Mouse (Mus musculus) 3134 (cell line): ENCODE data around the gene Serpinb9.
"Not testable (repeated sequence)": the region's sequence is repeated elsewhere in the genome, so short reads cannot be mapped to it uniquely, and the experiment has no call there.

Source experiments
- DNase-seq: peaks from one replicate; pipeline ENCODE4 v3.0.0-alpha.2; 2011; ENCODE audit warnings: low spot score; ENCODE audit not compliant: insufficient read length; ENCODE audit errors: extremely low read depth

Gene Serpinb9

GRCm38 (mm10) chr13:33002950-33003349 is at the start of gene Serpinb9:
Serpinb9 (plus strand) TSS chr13:33003250.
- DNase-seq, result no peak

- no peak for DNase-seq
These were observed 46.5 kb upstream of the Serpinb9 start for GRCm38 (mm10) chr13:32956537-32956936.

GRCm38 (mm10) chr13:32957917-32958316 is 45.1 kb upstream of the Serpinb9 start:
- no peak for DNase-seq

GRCm38 (mm10) chr13:32958521-32958920 is 44.5 kb upstream of the Serpinb9 start:
- not testable (repeated sequence) for DNase-seq

- DNase-seq, result peak; percentile 45
These were observed 38.9 kb upstream of the Serpinb9 start for GRCm38 (mm10) chr13:32963990-32964753.

- DNase-seq, result peak; percentile 77
These were observed 37.9 kb upstream of the Serpinb9 start, which contains the start of gene Serpinb6b for GRCm38 (mm10) chr13:32964989-32965811. Serpinb6b (plus strand) TSS chr13:32965209.

GRCm38 (mm10) chr13:32966116-32966515 is 36.9 kb upstream of the Serpinb9 start:
- DNase-seq, result no peak

GRCm38 (mm10) chr13:32967233-32967632 is 35.8 kb upstream of the Serpinb9 start:
- no peak for DNase-seq

- DNase-seq, result no peak
These were observed 34.6 kb upstream of the Serpinb9 start for GRCm38 (mm10) chr13:32968353-32968984.

- no peak for DNase-seq
These were observed 33.9 kb upstream of the Serpinb9 start for GRCm38 (mm10) chr13:32968996-32969640.

- DNase-seq, result no peak
These were observed 33.4 kb upstream of the Serpinb9 start for GRCm38 (mm10) chr13:32969641-32970040.

- DNase-seq, result no peak
These were observed 32.3 kb upstream of the Serpinb9 start for GRCm38 (mm10) chr13:32970776-32971175.

GRCm38 (mm10) chr13:32974268-32974667 is 28.8 kb upstream of the Serpinb9 start:
- no peak for DNase-seq

- no peak for DNase-seq
These were observed 28.1 kb upstream of the Serpinb9 start for GRCm38 (mm10) chr13:32974889-32975460.

- DNase-seq, result no peak
These were observed 27.3 kb upstream of the Serpinb9 start for GRCm38 (mm10) chr13:32975710-32976109.

GRCm38 (mm10) chr13:32982556-32983042 is 20.5 kb upstream of the Serpinb9 start:
- DNase-seq, result no peak

- no peak for DNase-seq
These were observed 16.8 kb upstream of the Serpinb9 start for GRCm38 (mm10) chr13:32986256-32986655.

- no peak for DNase-seq
These were observed 9.7 kb upstream of the Serpinb9 start for GRCm38 (mm10) chr13:32993152-32993893.

- no peak for DNase-seq
These were observed 9.2 kb upstream of the Serpinb9 start for GRCm38 (mm10) chr13:32993894-32994242.

GRCm38 (mm10) chr13:32995051-32995450 is 8.0 kb upstream of the Serpinb9 start:
- DNase-seq, result no peak
